Mouse (Mus musculus): ENCODE measurements at regions not wholly inside any gene's neighbourhood (a gene's known extent, or its start where the extent isn't known, plus 50 kb on each side); places are given as distances from the start of the nearest gene placed in this dataset.

DNA sequence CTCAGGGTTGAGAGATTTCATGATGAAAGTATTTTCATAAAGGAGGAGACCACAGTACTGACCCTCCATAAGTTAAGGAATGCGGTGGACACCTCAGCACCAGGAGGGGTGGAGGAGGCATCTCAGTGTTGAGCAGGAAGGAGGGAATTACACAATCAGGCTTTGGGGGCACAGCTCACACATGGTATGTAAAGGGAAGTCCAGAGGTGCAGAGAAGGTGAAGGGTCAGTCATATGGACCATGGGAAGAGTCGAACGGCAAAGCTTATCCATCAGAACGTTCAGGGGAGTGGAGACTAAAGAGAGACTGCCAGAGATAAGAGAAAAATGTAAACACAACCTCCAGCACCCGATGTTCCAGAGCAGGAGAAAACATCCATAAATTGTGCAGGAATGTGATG is 166.4 kb upstream of the Dapk1 start:
- no peaks in the 10 kb centered on the region for H3K79me2 ChIP-seq (ENCODE audit: control insufficient read depth, insufficient read depth)
- H3K36me3 ChIP-seq (ENCODE audit: control insufficient read depth, insufficient read depth) = no peaks in the 10 kb centered on the region
- TF ChIP-seq TCF3 (IDR thresholded peaks at IDR 0.05; ENCODE audit: insufficient read length, low read depth) (no peak), USF1 (IDR thresholded peaks at IDR 0.05; ENCODE audit: low read depth) (no peak), POLR2AphosphoS2 (IDR thresholded peaks at IDR 0.05; ENCODE audit: insufficient read length, low read depth) (no peak), CEBPB (IDR thresholded peaks at IDR 0.05; ENCODE audit: insufficient read depth, poor library complexity, severe bottlenecking) (no peak), POLR2A (IDR thresholded peaks at IDR 0.05; ENCODE audit: insufficient read length, low read depth) (no peak), E2F4 (IDR thresholded peaks at IDR 0.05; ENCODE audit: insufficient read depth) (no peak), MAX (IDR thresholded peaks at IDR 0.05; ENCODE audit: low read depth) (no peak), MYOD1 (IDR thresholded peaks at IDR 0.05; ENCODE audit: control insufficient read depth in 1 of 3, insufficient read length in 2 of 3, low read depth in 2 of 3) (no peak), TCF12 (IDR thresholded peaks at IDR 0.05; ENCODE audit: insufficient read depth, poor library complexity, severe bottlenecking) (no peak), REST (IDR thresholded peaks at IDR 0.05; ENCODE audit: insufficient read depth, insufficient read length) (no peak), SRF (IDR thresholded peaks at IDR 0.05; ENCODE audit: control insufficient read depth, insufficient read length, low read depth) (no peak), MYOG (IDR thresholded peaks at IDR 0.05; ENCODE audit: control insufficient read depth in 1 of 3, insufficient read depth in 1 of 3, insufficient read length in 2 of 3, low read depth in 2 of 3) (no peak)
- H3ac ChIP-seq (ENCODE audit: control insufficient read depth, insufficient read length) = no peak overlapping the region
- H3K4me3 ChIP-seq = no peak overlapping the region
- no peak overlapping the region for H3K4me2 ChIP-seq (ENCODE audit: low read depth)
- H3K27me3 ChIP-seq (ENCODE audit: control insufficient read depth, insufficient read depth, insufficient read length) = no peaks in the 10 kb centered on the region

GRCm38 (mm10) chr13:60438177-60438576 is 163.6 kb upstream of the Dapk1 start:
- Histone ChIP-seq H3K36me3 (ENCODE audit: control insufficient read depth, insufficient read depth) (no peaks in the 10 kb centered on the region), H3K79me2 (ENCODE audit: control insufficient read depth, insufficient read depth) (no peaks in the 10 kb centered on the region), H3K4me2 (ENCODE audit: low read depth) (no peak overlapping the region), H3K27me3 (ENCODE audit: control insufficient read depth, insufficient read depth, insufficient read length) (no peaks in the 10 kb centered on the region), H3K4me3 (no peak overlapping the region), H3ac (ENCODE audit: control insufficient read depth, insufficient read length) (no peak overlapping the region)
- TF ChIP-seq MYOD1 (IDR thresholded peaks at IDR 0.05; ENCODE audit: control insufficient read depth in 1 of 3, insufficient read length in 2 of 3, low read depth in 2 of 3) (peak in 1 of 3 experiments; percentile 42), E2F4 (IDR thresholded peaks at IDR 0.05; ENCODE audit: insufficient read depth) (no peak)

DNA sequence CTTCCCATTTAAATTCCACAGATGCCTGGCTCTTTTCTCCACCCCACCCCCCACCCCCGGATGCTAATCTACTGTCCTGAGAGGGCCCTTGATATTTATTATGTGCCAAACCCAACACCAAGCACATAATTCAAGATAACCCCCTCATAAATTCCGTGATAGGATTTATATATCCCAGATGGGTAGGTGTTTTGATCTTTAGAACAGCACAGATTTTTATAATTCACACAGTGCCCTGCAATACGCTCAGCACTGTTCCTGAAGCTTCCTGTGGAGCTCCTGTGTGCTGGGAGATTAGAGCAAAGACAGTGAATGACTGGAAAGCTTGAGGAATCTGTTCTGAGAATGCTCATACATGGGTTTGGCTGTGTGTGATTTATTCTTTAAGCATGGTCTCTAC is 161.2 kb upstream of the Dapk1 start:
- TF ChIP-seq MYOD1 (IDR thresholded peaks at IDR 0.05; ENCODE audit: control insufficient read depth in 1 of 3, insufficient read length in 2 of 3, low read depth in 2 of 3) = no peak
- no peak for TF ChIP-seq USF1 (IDR thresholded peaks at IDR 0.05; ENCODE audit: low read depth)
- TF ChIP-seq E2F4 (IDR thresholded peaks at IDR 0.05; ENCODE audit: insufficient read depth) = no peak
- TF ChIP-seq POLR2A (IDR thresholded peaks at IDR 0.05; ENCODE audit: insufficient read length, low read depth) = no peak
- Histone ChIP-seq H3ac (ENCODE audit: control insufficient read depth, insufficient read length) (no peak overlapping the region), H3K4me2 (ENCODE audit: low read depth) (no peak overlapping the region), H3K4me3 (no peak overlapping the region), H3K27me3 (ENCODE audit: control insufficient read depth, insufficient read depth, insufficient read length) (no peaks in the 10 kb centered on the region), H3K79me2 (ENCODE audit: control insufficient read depth, insufficient read depth) (no peaks in the 10 kb centered on the region), H3K36me3 (ENCODE audit: control insufficient read depth, insufficient read depth) (no peaks in the 10 kb centered on the region)

- Histone ChIP-seq H3K4me2 (ENCODE audit: low read depth) (no peak overlapping the region), H3K79me2 (ENCODE audit: control insufficient read depth, insufficient read depth) (no peaks in the 10 kb centered on the region), H3K4me3 (no peak overlapping the region), H3ac (ENCODE audit: control insufficient read depth, insufficient read length) (no peak overlapping the region), H3K27me3 (ENCODE audit: control insufficient read depth, insufficient read depth, insufficient read length) (no peaks in the 10 kb centered on the region), H3K36me3 (ENCODE audit: control insufficient read depth, insufficient read depth) (no peaks in the 10 kb centered on the region)
- TF ChIP-seq CEBPB (IDR thresholded peaks at IDR 0.05; ENCODE audit: insufficient read depth, poor library complexity, severe bottlenecking) (no peak), TCF12 (IDR thresholded peaks at IDR 0.05; ENCODE audit: insufficient read depth, poor library complexity, severe bottlenecking) (no peak), E2F4 (IDR thresholded peaks at IDR 0.05; ENCODE audit: insufficient read depth) (no peak), SRF (IDR thresholded peaks at IDR 0.05; ENCODE audit: control insufficient read depth, insufficient read length, low read depth) (no peak), POLR2A (IDR thresholded peaks at IDR 0.05; ENCODE audit: insufficient read length, low read depth) (no peak), USF1 (IDR thresholded peaks at IDR 0.05; ENCODE audit: low read depth) (no peak), MAX (IDR thresholded peaks at IDR 0.05; ENCODE audit: low read depth) (no peak), POLR2AphosphoS2 (IDR thresholded peaks at IDR 0.05; ENCODE audit: insufficient read length, low read depth) (no peak), TCF3 (IDR thresholded peaks at IDR 0.05; ENCODE audit: insufficient read length, low read depth) (no peak), MYOD1 (IDR thresholded peaks at IDR 0.05; ENCODE audit: control insufficient read depth in 1 of 3, insufficient read length in 2 of 3, low read depth in 2 of 3) (no peak), MYOG (IDR thresholded peaks at IDR 0.05; ENCODE audit: control insufficient read depth in 1 of 3, insufficient read depth in 1 of 3, insufficient read length in 2 of 3, low read depth in 2 of 3) (no peak)
These were observed 156.6 kb upstream of the Dapk1 start for GRCm38 (mm10) chr13:60445164-60445563.

GRCm38 (mm10) chr13:60446926-60447325 is 154.8 kb upstream of the Dapk1 start:
- TF ChIP-seq TCF12 (IDR thresholded peaks at IDR 0.05; ENCODE audit: insufficient read depth, poor library complexity, severe bottlenecking) = no peak
- TF ChIP-seq CEBPB (IDR thresholded peaks at IDR 0.05; ENCODE audit: insufficient read depth, poor library complexity, severe bottlenecking) = no peak
- no peak for TF ChIP-seq MAX (IDR thresholded peaks at IDR 0.05; ENCODE audit: low read depth)
- no peak for TF ChIP-seq POLR2AphosphoS2 (IDR thresholded peaks at IDR 0.05; ENCODE audit: insufficient read length, low read depth)
- TF ChIP-seq E2F4 (IDR thresholded peaks at IDR 0.05; ENCODE audit: insufficient read depth) = no peak
- TF ChIP-seq MYOD1 (IDR thresholded peaks at IDR 0.05; ENCODE audit: control insufficient read depth in 1 of 3, insufficient read length in 2 of 3, low read depth in 2 of 3) = no peak
- TF ChIP-seq USF1 (IDR thresholded peaks at IDR 0.05; ENCODE audit: low read depth) = no peak
- no peak for TF ChIP-seq SRF (IDR thresholded peaks at IDR 0.05; ENCODE audit: control insufficient read depth, insufficient read length, low read depth)
- TF ChIP-seq REST (IDR thresholded peaks at IDR 0.05; ENCODE audit: insufficient read depth, insufficient read length) = no peak
- TF ChIP-seq POLR2A (IDR thresholded peaks at IDR 0.05; ENCODE audit: insufficient read length, low read depth) = no peak
- no peak for TF ChIP-seq TCF3 (IDR thresholded peaks at IDR 0.05; ENCODE audit: insufficient read length, low read depth)
- TF ChIP-seq MYOG (IDR thresholded peaks at IDR 0.05; ENCODE audit: control insufficient read depth in 1 of 3, insufficient read depth in 1 of 3, insufficient read length in 2 of 3, low read depth in 2 of 3) = no peak

More at GRCm38 (mm10) chr13:60446926-60447325, 154.8 kb upstream of the Dapk1 start:
- no peak overlapping the region for H3K4me2 ChIP-seq (ENCODE audit: low read depth)
- H3K79me2 ChIP-seq (ENCODE audit: control insufficient read depth, insufficient read depth) = no peaks in the 10 kb centered on the region
- H3K27me3 ChIP-seq (ENCODE audit: control insufficient read depth, insufficient read depth, insufficient read length) = no peaks in the 10 kb centered on the region
- no peak overlapping the region for H3K4me3 ChIP-seq
- no peaks in the 10 kb centered on the region for H3K36me3 ChIP-seq (ENCODE audit: control insufficient read depth, insufficient read depth)
- no peak overlapping the region for H3ac ChIP-seq (ENCODE audit: control insufficient read depth, insufficient read length)

All from myocyte (in vitro differentiated cells).